Mouse (Mus musculus) liver, adult (tissue): Measurements from ENCODE around the gene Stk25.

Source experiments
- GATA4 ChIP-seq: IDR thresholded peaks from 2 replicates; pipeline ENCODE4 v1.6.1; 2014; ENCODE audit warnings: mild to moderate bottlenecking, low read length; ENCODE audit not compliant: insufficient replicate concordance

Gene Stk25

DNA sequence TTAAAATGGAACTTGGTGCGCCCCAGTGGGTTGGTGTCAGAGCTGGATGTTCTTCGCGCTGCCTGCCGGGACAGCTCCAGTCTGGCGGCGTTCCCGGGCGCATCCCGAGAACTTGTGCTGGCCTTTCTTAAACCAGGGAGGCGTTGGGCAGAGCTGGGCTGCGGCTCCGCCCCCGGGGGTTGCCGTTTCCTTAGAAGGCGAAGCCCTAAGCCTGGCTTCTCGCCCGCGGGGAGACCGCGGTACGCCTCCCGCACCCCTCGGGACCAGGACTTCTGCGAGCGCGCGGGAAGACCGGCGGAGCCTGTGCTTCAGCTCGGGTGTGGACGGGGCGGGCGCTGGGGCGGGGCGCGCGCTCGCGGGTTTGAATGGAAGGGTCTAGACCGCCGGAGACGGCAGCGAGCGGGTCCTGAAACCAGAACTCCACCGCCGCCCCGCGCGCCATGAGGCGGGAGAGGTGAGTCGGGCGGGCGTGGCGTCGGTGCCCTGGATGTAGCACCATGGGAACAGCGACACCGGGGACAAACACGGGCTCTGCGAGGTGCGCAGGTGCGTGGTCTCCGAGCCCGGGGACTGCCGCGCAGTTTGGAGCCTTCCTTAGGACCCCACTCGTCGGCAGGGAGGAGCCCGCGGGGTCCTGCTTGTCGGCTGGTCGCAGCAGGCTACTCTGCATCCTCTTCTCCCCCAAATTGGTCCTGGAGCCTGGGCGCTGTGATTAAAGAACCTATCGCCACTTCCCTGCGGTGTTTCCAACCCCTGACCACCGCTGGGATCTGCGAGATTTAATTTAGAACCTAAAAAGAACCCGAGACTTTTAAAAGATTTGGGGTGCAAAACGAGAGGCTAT is 27.2 kb upstream of the Stk25 start, which contains the start of gene Bok:
TSS of gene Bok (plus strand) at position 260 of the 844 bp plus-strand sequence.
- no peak for TF ChIP-seq GATA4

DNA sequence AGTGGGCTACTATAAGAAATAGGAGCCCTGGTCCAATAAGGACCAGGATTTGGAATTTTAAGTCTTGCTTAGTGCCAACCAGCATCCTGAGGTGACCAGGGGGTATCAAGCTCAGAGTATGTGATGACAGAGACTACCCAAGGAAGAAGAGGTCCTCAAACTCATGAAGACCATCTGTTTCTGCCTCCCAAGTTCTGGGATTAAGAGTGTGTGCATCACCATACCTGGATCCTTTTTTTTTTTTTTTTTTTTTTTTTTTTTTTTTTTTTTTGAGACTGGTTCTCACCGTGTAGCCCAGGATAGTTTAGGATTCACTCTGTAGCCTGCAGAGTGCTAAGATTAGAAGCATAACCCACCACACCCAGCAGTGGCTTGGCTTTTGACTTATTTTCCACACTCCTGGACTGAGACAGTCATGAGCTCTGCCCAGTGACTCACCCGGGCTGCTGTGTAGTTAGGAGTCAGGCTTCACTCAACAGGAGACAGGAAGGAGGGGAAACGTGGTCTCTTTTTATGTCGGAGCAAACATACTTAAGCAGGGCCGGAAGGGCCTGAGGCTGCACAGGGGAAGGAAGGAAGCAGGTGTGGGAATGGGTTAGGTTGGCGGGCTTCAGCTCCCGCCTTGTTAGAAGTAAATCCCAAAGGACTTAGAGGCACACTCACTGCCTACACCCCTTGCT is 21.6 kb upstream of the Stk25 start:
- no peak for TF ChIP-seq GATA4

DNA sequence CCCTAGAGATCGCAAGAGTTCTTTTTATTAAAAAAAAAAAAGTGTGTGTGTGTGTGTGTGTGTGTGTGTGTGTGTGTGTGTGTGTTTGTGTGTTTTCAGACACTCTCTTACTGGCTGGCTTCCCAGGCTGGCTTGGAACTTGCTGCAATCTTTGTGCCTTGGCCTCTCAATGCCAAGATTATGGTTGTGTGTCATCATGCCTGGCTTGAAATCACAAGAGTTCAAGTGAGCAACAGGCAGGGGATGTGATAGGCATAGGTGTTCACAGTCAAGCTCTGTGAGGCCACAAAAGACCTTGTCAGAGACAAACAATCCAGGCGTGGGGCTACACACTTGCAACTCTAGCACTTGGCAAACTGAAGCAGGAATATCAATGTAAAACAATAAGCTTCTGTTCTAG is 19.9 kb upstream of the Stk25 start:
- TF ChIP-seq GATA4 = peak; percentile 18; the same call in 1 of the 2 replicates

DNA sequence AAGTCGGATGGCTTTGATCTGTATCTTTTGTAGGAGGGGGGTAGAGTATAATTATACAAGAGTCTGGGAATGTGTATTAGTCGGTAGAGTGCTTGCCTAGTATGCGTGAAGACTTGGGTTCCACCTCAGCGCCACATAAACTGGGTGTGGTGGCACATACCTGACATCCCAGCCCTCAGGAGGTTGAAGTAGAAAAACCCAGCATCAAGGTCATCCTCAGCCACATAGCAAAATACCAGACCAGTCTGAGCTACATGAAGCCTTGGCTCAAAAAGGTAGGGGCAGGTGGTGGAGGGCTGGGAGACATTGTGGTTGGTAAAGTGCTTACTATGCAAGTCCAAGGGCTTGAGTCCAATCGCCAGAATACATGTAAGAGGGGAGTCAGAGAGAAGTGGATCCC is 14.2 kb upstream of the Stk25 start:
- no peak for TF ChIP-seq GATA4

DNA sequence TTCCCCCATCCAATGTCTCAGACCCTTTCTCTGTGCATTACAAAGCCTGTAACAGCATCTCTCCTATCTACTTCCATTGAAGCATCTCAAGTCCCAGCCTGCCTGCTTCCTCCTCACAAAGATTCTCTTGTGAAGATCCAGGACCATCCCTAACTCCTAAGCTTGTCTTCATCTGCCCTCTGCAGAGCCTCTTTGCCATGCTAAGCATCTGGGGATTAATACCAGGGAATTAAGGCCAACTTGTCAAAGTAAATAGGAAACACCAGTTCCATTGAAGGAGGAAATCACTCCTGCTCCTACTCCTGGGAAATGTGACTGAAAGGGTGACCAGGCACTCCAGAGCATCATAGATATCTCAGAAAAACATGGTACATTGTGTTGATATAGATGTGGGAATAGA is 11.5 kb upstream of the Stk25 start:
- TF ChIP-seq GATA4 = no peak

DNA sequence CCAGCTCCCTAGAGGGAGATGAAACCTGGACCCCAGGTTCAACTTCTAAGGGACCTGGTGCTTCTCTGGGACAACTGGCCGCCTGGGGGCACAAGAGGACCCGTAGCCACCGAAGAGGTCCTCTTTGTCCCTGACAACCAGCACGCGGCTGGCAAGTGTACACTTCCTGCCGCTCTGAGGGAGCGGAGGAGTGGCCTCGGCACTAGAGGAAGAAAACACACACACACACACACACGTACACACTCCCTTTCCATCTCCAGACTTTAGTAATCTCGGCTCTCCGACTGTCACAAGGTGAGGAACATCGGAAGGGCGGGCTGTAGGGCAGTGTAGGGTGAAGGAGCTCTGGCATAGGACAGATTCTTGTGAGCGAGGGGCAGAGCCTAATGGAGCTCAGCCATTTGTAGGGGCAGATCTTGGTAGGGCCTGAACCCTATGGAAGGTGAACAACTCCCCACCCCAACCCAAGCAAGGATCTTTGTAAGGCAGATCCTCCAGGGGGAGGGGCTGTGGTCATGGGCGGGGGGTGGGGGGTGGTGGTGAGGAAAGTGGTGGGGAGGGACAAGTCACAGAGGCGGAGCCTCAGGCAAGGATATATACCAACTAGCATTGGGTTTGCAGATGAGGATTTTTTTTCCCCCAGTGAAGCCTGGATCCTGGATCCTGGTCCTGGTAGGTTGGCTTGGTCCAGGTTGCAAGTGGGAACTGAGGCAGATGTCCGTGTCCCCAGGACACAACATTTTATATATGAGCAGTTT is 10.5 kb upstream of the Stk25 start:
- no peak for TF ChIP-seq GATA4

DNA sequence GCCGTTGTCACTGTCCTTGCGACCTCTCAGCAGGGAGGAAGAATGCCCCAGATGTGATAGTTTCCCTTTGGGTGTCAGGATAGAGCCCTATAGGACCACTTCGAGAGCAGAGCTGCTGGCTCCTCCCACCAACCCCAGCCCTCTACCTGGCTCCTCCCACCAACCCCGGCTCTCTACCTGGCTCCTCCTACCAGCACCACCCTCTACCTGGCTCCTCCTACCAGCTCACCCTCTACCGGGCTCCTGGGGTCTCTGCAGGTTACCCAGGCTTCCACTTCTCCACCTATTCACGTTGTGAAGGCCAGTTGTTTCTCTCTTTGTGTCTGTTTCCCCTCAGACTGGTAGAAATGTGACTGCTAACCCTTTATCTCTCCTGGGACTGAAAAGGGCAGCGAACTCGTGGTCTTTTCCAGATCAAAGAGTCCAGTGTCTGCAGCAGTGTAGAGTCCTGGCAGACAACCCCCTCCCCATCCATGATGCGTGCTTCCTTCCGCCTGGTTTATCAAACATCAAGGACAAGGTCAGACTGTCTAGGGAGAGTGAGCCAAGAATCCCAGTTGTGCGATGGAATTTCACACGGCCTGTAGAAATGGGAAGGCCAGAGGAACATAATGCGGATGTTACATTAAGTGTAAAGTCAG is 9.4 kb upstream of the Stk25 start:
- TF ChIP-seq GATA4 = peak; percentile 43; the same call in 1 of the 2 replicates

DNA sequence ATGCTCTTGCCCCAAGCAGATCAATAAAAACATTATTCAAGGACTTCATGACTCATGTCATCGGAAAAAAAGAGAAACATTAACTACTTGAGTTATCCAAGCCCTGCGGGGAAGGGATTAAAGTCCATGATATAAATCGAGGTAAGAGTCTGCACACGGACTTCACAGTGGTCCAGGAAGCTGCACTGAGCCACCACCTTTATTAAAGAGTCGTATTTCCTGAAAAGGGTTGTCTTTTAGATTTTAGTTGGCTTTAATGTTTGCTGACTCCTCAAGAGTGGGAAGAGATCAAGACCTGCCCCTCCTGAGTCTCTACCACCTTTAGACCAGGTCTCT is 1.5 kb downstream of the Stk25 start:
- no peak for TF ChIP-seq GATA4

DNA sequence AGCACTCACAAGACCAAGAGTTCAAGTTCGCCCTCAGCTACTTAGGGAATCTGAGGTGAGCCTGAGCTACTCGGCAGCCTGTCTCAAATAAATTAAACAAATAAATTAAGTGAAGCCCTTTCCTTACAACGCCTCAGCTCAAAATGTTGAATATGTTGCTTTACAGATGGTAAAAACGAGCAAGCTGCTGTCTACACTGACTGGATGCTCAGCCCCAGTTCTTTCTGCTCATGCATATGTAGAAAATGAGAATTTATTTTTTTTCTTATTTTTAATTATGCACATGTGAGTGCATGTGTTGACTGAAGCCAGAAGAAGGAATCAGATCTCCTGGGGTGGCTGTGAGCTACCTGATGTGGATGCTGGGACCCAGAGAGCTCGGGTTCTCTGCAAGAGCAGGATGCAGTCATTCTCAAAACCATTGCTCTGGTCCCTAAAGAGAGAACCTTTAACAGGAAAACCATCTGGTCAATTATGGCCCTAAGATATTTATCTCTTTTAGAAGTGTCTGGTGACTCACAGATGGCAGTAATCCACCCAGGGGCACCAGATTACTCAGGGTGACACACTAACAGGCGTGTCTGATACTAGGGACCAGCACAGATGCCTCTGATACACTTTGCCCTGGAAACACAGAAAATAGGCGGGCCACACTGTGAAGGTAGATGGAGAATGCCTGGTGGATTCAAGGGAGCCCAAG is 2.0 kb downstream of the Stk25 start:
- no peak for TF ChIP-seq GATA4

DNA sequence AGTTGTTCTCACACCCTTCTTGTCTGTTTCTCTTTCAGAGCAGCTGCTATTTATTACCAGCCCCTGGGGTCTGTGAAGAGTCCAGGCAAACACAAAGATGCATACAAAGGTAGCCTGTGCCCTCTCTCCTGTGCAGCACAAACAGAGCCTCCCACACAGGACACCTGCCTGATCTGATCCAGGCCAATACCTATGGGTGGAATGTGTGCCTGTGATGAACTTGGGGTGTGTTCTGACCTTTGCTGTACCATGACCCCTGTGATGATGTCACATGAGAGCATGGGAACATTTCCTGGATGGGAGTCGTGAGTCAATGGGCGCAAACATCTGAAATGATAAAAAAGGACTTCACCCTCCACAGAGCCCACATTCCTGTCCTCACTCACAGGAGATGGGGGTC is 3.7 kb downstream of the Stk25 start:
- TF ChIP-seq GATA4 = no peak

DNA sequence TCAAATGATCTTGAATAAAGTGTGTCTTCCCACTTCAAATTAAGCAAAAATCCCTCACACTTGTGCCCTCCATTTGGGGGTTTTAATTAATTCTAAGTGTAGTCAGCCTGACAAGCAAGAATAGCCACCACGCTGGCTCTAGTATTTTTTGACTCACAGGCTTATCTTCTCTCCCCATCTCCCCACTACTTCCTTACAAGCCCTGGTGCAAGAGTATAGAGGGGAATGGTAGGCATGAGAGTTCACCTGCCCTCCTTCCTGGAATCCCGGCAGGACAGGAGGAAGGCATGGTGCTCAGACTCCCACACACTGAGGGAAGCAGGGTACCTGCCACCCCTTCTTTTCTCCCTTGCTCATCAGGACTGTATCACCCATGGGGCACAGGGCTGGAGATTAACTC is 4.2 kb downstream of the Stk25 start:
- TF ChIP-seq GATA4 = no peak

DNA sequence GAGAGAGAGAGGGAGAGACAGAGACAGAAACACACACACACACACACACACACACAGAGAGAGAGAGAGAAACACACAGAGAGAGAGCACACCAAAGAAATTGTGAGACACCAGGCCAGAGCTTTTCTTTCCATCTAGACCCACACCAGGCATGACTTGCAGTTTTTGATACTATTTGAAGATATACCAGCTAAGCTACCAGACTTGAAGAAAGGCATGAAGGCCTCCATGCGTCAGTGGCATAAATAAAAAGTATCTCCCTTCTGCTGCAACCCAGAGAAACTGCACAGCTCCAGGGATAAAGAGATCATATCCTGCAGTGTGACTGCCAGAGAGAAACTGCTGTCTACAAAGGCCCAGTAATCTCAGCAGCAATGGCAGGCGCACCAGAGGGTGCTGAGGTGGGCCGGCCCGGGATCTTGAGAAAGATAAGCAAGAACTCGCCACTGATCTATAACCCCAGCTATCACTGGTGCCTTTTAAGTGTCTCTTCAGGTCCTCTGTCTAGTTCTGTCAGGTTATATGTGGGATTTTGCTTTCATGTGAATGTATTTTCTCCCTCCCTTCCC is 8.8 kb downstream of the Stk25 start:
- no peak for TF ChIP-seq GATA4

DNA sequence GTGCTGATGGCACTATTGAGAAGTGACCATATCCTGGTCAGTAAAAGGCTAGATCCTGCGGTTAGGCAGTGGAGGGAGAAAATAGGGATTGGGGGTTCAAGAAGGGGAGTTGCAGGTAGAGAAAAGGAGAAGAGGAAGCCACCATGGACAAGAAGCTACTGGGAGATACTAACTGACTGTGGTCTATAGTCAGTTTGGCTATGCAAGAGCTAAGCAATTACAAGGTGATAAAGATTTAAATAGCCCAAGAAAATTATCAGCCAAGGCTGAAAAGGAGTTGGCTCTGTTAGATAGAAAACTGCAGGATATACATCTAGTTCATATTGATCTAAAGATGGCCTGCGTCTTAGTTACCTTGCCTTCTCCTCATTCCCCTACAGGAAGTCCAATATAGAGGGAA is 15.8 kb downstream of the Stk25 start:
- no peak for TF ChIP-seq GATA4

DNA sequence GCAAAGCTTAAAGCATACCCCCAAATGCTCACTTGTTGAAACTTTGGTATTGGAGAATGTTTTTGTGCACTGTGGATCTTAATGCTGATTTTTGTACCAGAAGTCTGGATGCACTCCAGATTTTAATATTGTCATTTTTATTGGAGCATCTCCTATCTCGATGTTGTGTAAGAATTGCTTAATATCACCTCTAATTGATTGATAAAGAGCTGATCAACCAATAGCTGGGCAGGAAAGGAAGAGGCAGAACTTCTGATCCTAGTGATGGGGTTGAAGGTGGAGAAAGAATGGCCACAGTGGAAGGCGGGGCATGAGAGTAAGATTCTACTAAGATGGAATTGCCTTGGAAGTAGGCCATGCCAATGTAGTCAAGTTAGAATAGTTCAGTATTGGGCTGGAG is 16.5 kb downstream of the Stk25 start:
- peak; percentile 69 for TF ChIP-seq GATA4
